In genomic region chr19:21737446-21737845, GRCm38 (mm10) we compare ENCODE assay signal across 8 mouse cellular contexts. TPM values are rescaled to one million over a fixed set of nuclear protein-coding genes. Genes with fewer than 3 reads are reported as not detected.
DNase-seq lines count a peak whose midpoint lies in the region; ATAC-seq and TF ChIP-seq lines count a peak whose summit lies in the region.

No protein-coding gene starts in this region.

- peak overlapping the region; percentile 11; the same call in 1 of the 2 replicates for H3K4me2 ChIP-seq in embryonic facial prominence, embryonic 12.5 days (replicated peaks)
- H3K4me2 ChIP-seq in intestine, embryonic 15.5 days (replicated peaks), result peak overlapping the region; percentile 33
- peak overlapping the region; percentile 37 for H3K4me2 ChIP-seq in lung, embryonic 15.5 days
- H3K4me2 ChIP-seq in stomach, postnatal 0 days (replicated peaks; ENCODE audit: low read depth), result peak overlapping the region; percentile 21; the same call in 1 of the 2 replicates

- no peak for TF ChIP-seq EP300 in stomach, postnatal 0 days (optimal IDR thresholded peaks at IDR 0.05)

- H3K27ac ChIP-seq in embryonic facial prominence, embryonic 12.5 days, result no peak overlapping the region
- no peak overlapping the region for H3K27ac ChIP-seq in embryonic facial prominence, embryonic 10.5 days (replicated peaks)
- H3K27ac ChIP-seq in intestine, embryonic 15.5 days, result peak overlapping the region; percentile 56; the same call in 1 of the 2 replicates
- peak overlapping the region; percentile 68 for H3K27ac ChIP-seq in lung, embryonic 15.5 days
- H3K27ac ChIP-seq in stomach, postnatal 0 days (replicated peaks), result peak overlapping the region; percentile 24
- no peak overlapping the region for H3K27ac ChIP-seq in layer of hippocampus, adult 2 months

- H3K4me1 ChIP-seq in embryonic facial prominence, embryonic 12.5 days, result no peaks in the 10 kb centered on the region
- H3K4me1 ChIP-seq in embryonic facial prominence, embryonic 10.5 days, result no peaks in the 10 kb centered on the region
- peaks cover 2% of the 10 kb centered on the region; the same call in 1 of the 2 replicates for H3K4me1 ChIP-seq in intestine, embryonic 15.5 days (replicated peaks)
- peaks cover 7% of the 10 kb centered on the region; the same call in 1 of the 2 replicates for H3K4me1 ChIP-seq in lung, embryonic 15.5 days
- no peaks in the 10 kb centered on the region for H3K4me1 ChIP-seq in stomach, postnatal 0 days (replicated peaks; ENCODE audit: control insufficient read depth, insufficient read depth)

- ATAC-seq in embryonic facial prominence, embryonic 12.5 days (ENCODE audit: insufficient number of reproducible peaks, insufficient read depth, low FRiP score, low TSS enrichment), result no peak
- peak; percentile 68 for ATAC-seq in intestine, embryonic 15.5 days
- ATAC-seq in lung, embryonic 15.5 days (ENCODE audit: borderline replicate concordance, extremely low read depth, low FRiP score, low TSS enrichment), result peak; percentile 53; the same call in 1 of the 2 replicates
- peak; percentile 38; the same call in 1 of the 2 replicates for ATAC-seq in stomach, postnatal 0 days (ENCODE audit: low FRiP score, low TSS enrichment)

- H3K36me3 ChIP-seq in embryonic facial prominence, embryonic 12.5 days, result no peaks in the 10 kb centered on the region
- no peaks in the 10 kb centered on the region for H3K36me3 ChIP-seq in embryonic facial prominence, embryonic 10.5 days (replicated peaks)
- H3K36me3 ChIP-seq in intestine, embryonic 15.5 days, result no peaks in the 10 kb centered on the region
- no peaks in the 10 kb centered on the region for H3K36me3 ChIP-seq in lung, embryonic 15.5 days
- H3K36me3 ChIP-seq in stomach, postnatal 0 days (ENCODE audit: control insufficient read depth, insufficient read depth, low read length), result no peaks in the 10 kb centered on the region

- no peak for TF ChIP-seq CTCF in stomach, postnatal 0 days (IDR thresholded peaks at IDR 0.05; ENCODE audit: low read depth)
- TF ChIP-seq CTCF in layer of hippocampus, adult 2 months (conservative IDR thresholded peaks at IDR 0.05), result no peak

- H3K27me3 ChIP-seq in embryonic facial prominence, embryonic 12.5 days, result no peaks in the 10 kb centered on the region
- H3K27me3 ChIP-seq in embryonic facial prominence, embryonic 10.5 days (replicated peaks; ENCODE audit: low read depth, poor library complexity, severe bottlenecking), result no peaks in the 10 kb centered on the region
- no peaks in the 10 kb centered on the region for H3K27me3 ChIP-seq in intestine, embryonic 15.5 days (replicated peaks)
- H3K27me3 ChIP-seq in lung, embryonic 15.5 days, result no peaks in the 10 kb centered on the region
- H3K27me3 ChIP-seq in stomach, postnatal 0 days (ENCODE audit: control insufficient read depth, insufficient read depth, low read length), result no peaks in the 10 kb centered on the region

- no peaks in the 10 kb centered on the region for H3K9me3 ChIP-seq in embryonic facial prominence, embryonic 12.5 days
- no peaks in the 10 kb centered on the region for H3K9me3 ChIP-seq in embryonic facial prominence, embryonic 10.5 days
- no peaks in the 10 kb centered on the region for H3K9me3 ChIP-seq in intestine, embryonic 15.5 days
- no peaks in the 10 kb centered on the region for H3K9me3 ChIP-seq in lung, embryonic 15.5 days
- no peaks in the 10 kb centered on the region for H3K9me3 ChIP-seq in stomach, postnatal 0 days (ENCODE audit: control insufficient read depth, low read length)

- no peak overlapping the region for H3K4me3 ChIP-seq in embryonic facial prominence, embryonic 12.5 days
- no peak overlapping the region for H3K4me3 ChIP-seq in embryonic facial prominence, embryonic 10.5 days
- H3K4me3 ChIP-seq in intestine, embryonic 15.5 days (replicated peaks), result no peak overlapping the region
- peak overlapping the region; percentile 7; the same call in 1 of the 2 replicates for H3K4me3 ChIP-seq in lung, embryonic 15.5 days
- 0 out of 2 replicates have a peak overlapping the region, but pooled peaks have one; percentile 8 for H3K4me3 ChIP-seq in stomach, postnatal 0 days (ENCODE audit: low read depth, low read length)
- H3K4me3 ChIP-seq in layer of hippocampus, adult 2 months, result no peak overlapping the region

- WGBS in embryonic facial prominence, embryonic 12.5 days, result 56% methylated on average over 18 of the region's 18 CpGs
- WGBS in embryonic facial prominence, embryonic 10.5 days, result 64% methylated on average over 18 of the region's 18 CpGs
- 31% methylated on average over 18 of the region's 18 CpGs for WGBS in intestine, embryonic 15.5 days
- 32% methylated on average over 18 of the region's 18 CpGs for WGBS in lung, embryonic 15.5 days
- 45% methylated on average over 18 of the region's 18 CpGs for WGBS in stomach, postnatal 0 days

- H3K9ac ChIP-seq in embryonic facial prominence, embryonic 12.5 days, result no peak overlapping the region
- H3K9ac ChIP-seq in intestine, embryonic 15.5 days, result no peak overlapping the region
- H3K9ac ChIP-seq in lung, embryonic 15.5 days, result no peak overlapping the region
- H3K9ac ChIP-seq in stomach, postnatal 0 days (ENCODE audit: low read length), result no peak overlapping the region

- DNase-seq in embryonic facial prominence, embryonic 10.5 days (ENCODE audit: low spot score), result no peak
- DNase-seq in c-Kit-positive CD71-positive TER-119-negative erythroid progenitor cells, embryonic 14.5 days (ENCODE audit: low read depth), result peak; percentile 36
- no peak for DNase-seq in stomach, postnatal 0 days (ENCODE audit: low spot score)
- no peak for DNase-seq in layer of hippocampus, adult 2 months (ENCODE audit: low spot score in 2 of 2)
- no peak for DNase-seq in layer of hippocampus, adult 8-10 months (ENCODE audit: low spot score in 2 of 2)

RNA-seq across cellular contexts. Expression of gene Cemip2, which starts 40.7 kb away (rescaled TPM):
- 51.7 and 55.0 TPM in 2 replicates for polyA plus RNA-seq in embryonic facial prominence, embryonic 12.5 days (2016; fragmentation: Nextera tagmentation; extraction: Ambion mirVana)
- polyA plus RNA-seq in embryonic facial prominence, embryonic 10.5 days (2016; fragmentation: Nextera tagmentation; extraction: Ambion mirVana), result 61.4 and 71.0 TPM in 2 replicates
- polyA plus RNA-seq in intestine, embryonic 15.5 days (2015; fragmentation: Nextera tagmentation; extraction: Ambion mirVana), result 11.1 and 12.0 TPM in 2 replicates
- polyA plus RNA-seq in lung, embryonic 15.5 days (2015; fragmentation: Nextera tagmentation; extraction: Ambion mirVana), result 29.4 and 32.3 TPM in 2 replicates
- polyA plus RNA-seq in stomach, postnatal 0 days (2015; fragmentation: Nextera tagmentation; extraction: Ambion mirVana), result 5.5 and 5.8 TPM in 2 replicates
- 10 to 100 TPM; 13.3 TPM for total RNA-seq in layer of hippocampus, adult 2 months (2021)
- 10 to 100 TPM; 11.7 to 12.3 (median 12.0) TPM for total RNA-seq in layer of hippocampus, adult 8-10 months (2022)

Comparison
In these comparisons a context has a peak if more than half of its experiments do, and no peak if none do; other contexts are left out.
1. H3K27ac ChIP-seq: peak in intestine, embryonic 15.5 days (single experiment), lung, embryonic 15.5 days (single experiment) and stomach, postnatal 0 days (single experiment); none in embryonic facial prominence, embryonic 12.5 days (single experiment), embryonic facial prominence, embryonic 10.5 days (single experiment) and layer of hippocampus, adult 2 months (single experiment).
2. H3K4me3 ChIP-seq: peak in lung, embryonic 15.5 days (single experiment) and stomach, postnatal 0 days (single experiment); none in embryonic facial prominence, embryonic 12.5 days (single experiment), embryonic facial prominence, embryonic 10.5 days (single experiment), intestine, embryonic 15.5 days (single experiment) and layer of hippocampus, adult 2 months (single experiment).
3. Peak in every context shown above with its lines, with median percentiles within 50 percentile points of each other: H3K4me2 ChIP-seq.